In the genomic region with DNA sequence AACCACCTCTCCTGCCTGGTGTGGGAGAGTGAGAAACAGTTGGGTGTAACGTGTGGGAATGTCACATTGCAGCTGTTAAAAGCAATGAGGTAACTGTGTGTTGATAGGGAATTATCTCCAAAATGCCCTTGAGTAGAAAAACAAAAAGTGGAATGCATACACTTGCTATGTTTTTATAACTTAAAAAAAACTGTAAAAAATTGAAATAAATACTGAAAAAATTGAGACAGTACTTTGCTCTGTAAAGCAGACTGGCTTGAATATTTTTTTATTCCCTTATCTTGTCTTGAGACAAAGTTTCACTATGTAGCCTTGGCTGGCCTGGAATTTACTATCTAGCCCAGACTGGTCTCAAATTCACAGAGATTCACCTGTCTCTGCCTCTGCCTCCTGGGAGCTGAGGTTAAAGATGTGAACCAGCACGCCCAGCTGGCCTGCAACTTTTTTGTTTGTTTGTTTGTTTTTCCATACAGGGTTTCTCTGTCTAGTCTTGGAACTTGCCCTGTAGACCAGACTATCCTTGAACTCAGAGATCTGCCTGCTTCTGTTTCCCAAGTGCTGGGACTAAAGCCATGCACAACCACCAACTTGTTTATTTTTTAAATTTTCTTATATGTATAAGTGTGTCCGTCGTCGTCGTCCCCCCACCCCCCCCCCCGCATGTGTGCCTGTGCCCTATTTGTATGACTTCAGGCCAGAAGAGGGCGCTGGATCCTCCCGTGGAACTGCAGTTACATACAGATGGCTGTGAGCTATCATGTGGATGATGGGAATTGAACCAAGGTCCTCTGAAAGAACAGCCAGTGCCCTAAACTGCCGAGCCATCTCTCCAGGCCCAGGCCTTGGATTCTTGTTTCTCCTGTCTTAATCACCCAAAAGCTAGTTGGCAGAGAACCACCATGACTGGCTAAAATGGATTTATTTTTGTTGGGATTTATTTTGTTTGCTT, we compare ENCODE assay signal across 8 mouse cellular contexts. TPM values are rescaled to one million over a fixed set of nuclear protein-coding genes. Genes with fewer than 3 reads are reported as not detected.
DNase-seq lines count a peak whose midpoint lies in the region; ATAC-seq and TF ChIP-seq lines count a peak whose summit lies in the region.

No protein-coding gene starts in this region.

- H3K9me3 ChIP-seq in kidney, postnatal 0 days (replicated peaks; ENCODE audit: low read length), result no peaks in the 10 kb centered on the region
- no peaks in the 10 kb centered on the region for H3K9me3 ChIP-seq in kidney, embryonic 14.5 days (ENCODE audit: control insufficient read depth, low read length)
- H3K9me3 ChIP-seq in liver, embryonic 12.5 days (replicated peaks), result no peaks in the 10 kb centered on the region
- H3K9me3 ChIP-seq in forebrain, embryonic 10.5 days, result no peaks in the 10 kb centered on the region

- peaks cover 9% of the 10 kb centered on the region for H3K4me1 ChIP-seq in kidney, postnatal 0 days (replicated peaks; ENCODE audit: insufficient read depth, low read length)
- peaks cover 19% of the 10 kb centered on the region; the same call in 1 of the 2 replicates for H3K4me1 ChIP-seq in kidney, embryonic 14.5 days (ENCODE audit: control insufficient read depth, insufficient read depth, low read length)
- peaks cover 75% of the 10 kb centered on the region for H3K4me1 ChIP-seq in liver, embryonic 12.5 days
- peaks cover 42% of the 10 kb centered on the region for H3K4me1 ChIP-seq in forebrain, embryonic 10.5 days

- no peak for DNase-seq in kidney, postnatal 0 days (ENCODE audit: low spot score)
- DNase-seq in B cell, adult 2 months, result peak; percentile 75 to 77
- peak; percentile 80 for DNase-seq in ES-CJ7 (ENCODE audit: low read depth, low spot score)
- DNase-seq in forebrain, embryonic 10.5 days (ENCODE audit: extremely low spot score, low spot score), result no peak
- DNase-seq in yolk sac, embryonic 10.5 days (ENCODE audit: low spot score), result no peak
- no peak for DNase-seq in urinary bladder, adult 2 months (ENCODE audit: low spot score)

- peak; percentile 51 for TF ChIP-seq CTCF in kidney, postnatal 0 days (IDR thresholded peaks at IDR 0.05; ENCODE audit: low read depth)

- 36% methylated on average over 10 of the region's 10 CpGs for WGBS in kidney, postnatal 0 days
- 40% methylated on average over 10 of the region's 10 CpGs for WGBS in kidney, embryonic 14.5 days
- WGBS in liver, embryonic 12.5 days (ENCODE audit: insufficient replicate concordance), result 28% methylated on average over 10 of the region's 10 CpGs
- WGBS in forebrain, embryonic 10.5 days, result 44% methylated on average over 10 of the region's 10 CpGs

- ATAC-seq in kidney, postnatal 0 days (replicated peaks; ENCODE audit: low FRiP score, low read depth), result no peak
- no peak for ATAC-seq in kidney, embryonic 14.5 days (ENCODE audit: low FRiP score, low TSS enrichment)
- no peak for ATAC-seq in liver, embryonic 12.5 days

- H3K9ac ChIP-seq in kidney, postnatal 0 days (ENCODE audit: low read depth, low read length), result no peak overlapping the region
- no peak overlapping the region for H3K9ac ChIP-seq in kidney, embryonic 14.5 days (ENCODE audit: low read depth, low read length)
- H3K9ac ChIP-seq in liver, embryonic 12.5 days, result no peak overlapping the region; the same call in 1 of the 2 replicates

- no peaks in the 10 kb centered on the region for H3K36me3 ChIP-seq in kidney, postnatal 0 days (ENCODE audit: insufficient read depth, low read length)
- no peaks in the 10 kb centered on the region for H3K36me3 ChIP-seq in kidney, embryonic 14.5 days (ENCODE audit: control insufficient read depth, insufficient read depth, low read length)
- no peaks in the 10 kb centered on the region for H3K36me3 ChIP-seq in liver, embryonic 12.5 days
- H3K36me3 ChIP-seq in forebrain, embryonic 10.5 days (replicated peaks), result no peaks in the 10 kb centered on the region

- H3K4me3 ChIP-seq in kidney, postnatal 0 days (replicated peaks; ENCODE audit: low read depth, low read length), result no peak overlapping the region
- H3K4me3 ChIP-seq in kidney, embryonic 14.5 days (ENCODE audit: low read length), result no peak overlapping the region
- no peak overlapping the region for H3K4me3 ChIP-seq in liver, embryonic 12.5 days
- H3K4me3 ChIP-seq in forebrain, embryonic 10.5 days, result no peak overlapping the region

- H3K27me3 ChIP-seq in kidney, postnatal 0 days (ENCODE audit: insufficient read depth, low read length), result no peaks in the 10 kb centered on the region
- H3K27me3 ChIP-seq in kidney, embryonic 14.5 days (ENCODE audit: control insufficient read depth, insufficient read depth, low read length), result no peaks in the 10 kb centered on the region; the same call in 1 of the 2 replicates
- no peaks in the 10 kb centered on the region for H3K27me3 ChIP-seq in liver, embryonic 12.5 days (replicated peaks)
- H3K27me3 ChIP-seq in forebrain, embryonic 10.5 days (ENCODE audit: poor library complexity, severe bottlenecking), result peaks cover 30% of the 10 kb centered on the region

- no peak overlapping the region for H3K27ac ChIP-seq in kidney, postnatal 0 days
- H3K27ac ChIP-seq in kidney, embryonic 14.5 days (ENCODE audit: low read depth, low read length), result no peak overlapping the region
- peak overlapping the region; percentile 51; the same call in 1 of the 2 replicates for H3K27ac ChIP-seq in liver, embryonic 12.5 days
- no peak overlapping the region for H3K27ac ChIP-seq in forebrain, embryonic 10.5 days

- H3K4me2 ChIP-seq in kidney, postnatal 0 days (ENCODE audit: low read length), result no peak overlapping the region
- H3K4me2 ChIP-seq in kidney, embryonic 14.5 days (replicated peaks; ENCODE audit: low read depth, low read length), result no peak overlapping the region
- H3K4me2 ChIP-seq in liver, embryonic 12.5 days, result no peak overlapping the region

RNA-seq across cellular contexts. Expression of gene Rhbdf2, which starts 0.5 kb away (rescaled TPM):
- 8.8 and 9.0 TPM in 2 replicates for polyA plus RNA-seq in kidney, postnatal 0 days (2015; fragmentation: Nextera tagmentation; extraction: Ambion mirVana)
- polyA plus RNA-seq in kidney, embryonic 14.5 days (2014; fragmentation: Nextera tagmentation; extraction: Ambion mirVana), result 5.4 and 7.2 TPM in 2 replicates
- polyA plus RNA-seq in liver, embryonic 12.5 days (2016; fragmentation: Nextera tagmentation; extraction: Ambion mirVana), result 8.0 and 8.5 TPM in 2 replicates
- polyA plus RNA-seq in forebrain, embryonic 10.5 days (2016; fragmentation: Nextera tagmentation; extraction: Ambion mirVana), result 3.5 and 4.0 TPM in 2 replicates
- 15.4 and 17.0 TPM in 2 replicates for polyA plus RNA-seq in urinary bladder, adult 2 months (2012; rRNA removed)

RNA-seq across cellular contexts. Expression of gene Prcd, which starts 26.0 kb away (rescaled TPM):
- polyA plus RNA-seq in kidney, postnatal 0 days (2015; fragmentation: Nextera tagmentation; extraction: Ambion mirVana), result 1.3 and 1.4 TPM in 2 replicates
- polyA plus RNA-seq in kidney, embryonic 14.5 days (2014; fragmentation: Nextera tagmentation; extraction: Ambion mirVana), result 1.1 and 1.4 TPM in 2 replicates
- polyA plus RNA-seq in liver, embryonic 12.5 days (2016; fragmentation: Nextera tagmentation; extraction: Ambion mirVana), result 0.19 and 0.41 TPM in 2 replicates
- polyA plus RNA-seq in forebrain, embryonic 10.5 days (2016; fragmentation: Nextera tagmentation; extraction: Ambion mirVana), result 0.62 and 1.1 TPM in 2 replicates
- 2.0 and 3.1 TPM in 2 replicates for polyA plus RNA-seq in urinary bladder, adult 2 months (2012; rRNA removed)

RNA-seq across cellular contexts. Expression of gene Cygb, which starts 26.8 kb away (rescaled TPM):
- 35.2 and 37.5 TPM in 2 replicates for polyA plus RNA-seq in kidney, postnatal 0 days (2015; fragmentation: Nextera tagmentation; extraction: Ambion mirVana)
- polyA plus RNA-seq in kidney, embryonic 14.5 days (2014; fragmentation: Nextera tagmentation; extraction: Ambion mirVana), result 11.0 and 11.3 TPM in 2 replicates
- polyA plus RNA-seq in liver, embryonic 12.5 days (2016; fragmentation: Nextera tagmentation; extraction: Ambion mirVana), result 0.83 and 1.2 TPM in 2 replicates
- 2.5 and 2.9 TPM in 2 replicates for polyA plus RNA-seq in forebrain, embryonic 10.5 days (2016; fragmentation: Nextera tagmentation; extraction: Ambion mirVana)
- polyA plus RNA-seq in urinary bladder, adult 2 months (2012; rRNA removed), result 156 and 160 TPM in 2 replicates

RNA-seq across cellular contexts. Expression of gene Aanat, which starts 41.1 kb away (rescaled TPM):
- not detected in 2 replicates for polyA plus RNA-seq in kidney, postnatal 0 days (2015; fragmentation: Nextera tagmentation; extraction: Ambion mirVana)
- polyA plus RNA-seq in kidney, embryonic 14.5 days (2014; fragmentation: Nextera tagmentation; extraction: Ambion mirVana), result not detected in 2 replicates
- not detected in 2 replicates for polyA plus RNA-seq in liver, embryonic 12.5 days (2016; fragmentation: Nextera tagmentation; extraction: Ambion mirVana)
- not detected in 2 replicates for polyA plus RNA-seq in forebrain, embryonic 10.5 days (2016; fragmentation: Nextera tagmentation; extraction: Ambion mirVana)
- 0.07 TPM in 1 of 2 replicates, not detected in the other for polyA plus RNA-seq in urinary bladder, adult 2 months (2012; rRNA removed)

RNA-seq across cellular contexts. Expression of gene Ube2o, which starts 46.1 kb away (rescaled TPM):
- 8.6 and 8.9 TPM in 2 replicates for polyA plus RNA-seq in kidney, postnatal 0 days (2015; fragmentation: Nextera tagmentation; extraction: Ambion mirVana)
- polyA plus RNA-seq in kidney, embryonic 14.5 days (2014; fragmentation: Nextera tagmentation; extraction: Ambion mirVana), result 11.2 and 13.5 TPM in 2 replicates
- polyA plus RNA-seq in liver, embryonic 12.5 days (2016; fragmentation: Nextera tagmentation; extraction: Ambion mirVana), result 40.0 and 40.2 TPM in 2 replicates
- polyA plus RNA-seq in forebrain, embryonic 10.5 days (2016; fragmentation: Nextera tagmentation; extraction: Ambion mirVana), result 9.2 and 10.5 TPM in 2 replicates
- polyA plus RNA-seq in urinary bladder, adult 2 months (2012; rRNA removed), result 18.7 and 22.4 TPM in 2 replicates

Comparison
In these comparisons a context has a peak if more than half of its experiments do, and no peak if none do; other contexts are left out.
1. DNase-seq: peak in B cell, adult 2 months (2 of 2) and ES-CJ7 (single experiment); none in kidney, postnatal 0 days (single experiment), forebrain, embryonic 10.5 days (single experiment), yolk sac, embryonic 10.5 days (single experiment) and urinary bladder, adult 2 months (single experiment).